Comparison of ENCODE assay signal across 28 mouse cellular contexts in the genomic region with DNA sequence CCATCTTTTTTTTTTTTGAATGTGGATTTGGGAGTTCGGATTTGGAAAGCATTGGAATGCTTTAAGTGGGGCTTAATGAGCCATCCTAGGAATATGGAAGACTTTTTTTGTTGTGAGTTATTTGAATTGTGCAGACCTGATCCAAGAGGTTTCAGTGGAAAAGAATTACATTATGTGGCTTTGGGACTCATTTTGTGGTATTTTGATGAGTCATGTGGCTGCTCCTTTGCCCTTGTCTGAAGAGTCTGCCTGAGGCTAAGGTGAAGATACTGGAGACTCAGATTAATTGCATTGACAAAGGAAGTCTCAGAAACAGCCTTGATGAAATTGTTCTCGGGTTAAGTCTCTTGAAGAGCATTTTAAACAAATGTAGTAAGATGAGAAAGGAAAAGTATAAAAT. TPM values are rescaled to one million over a fixed set of nuclear protein-coding genes. Genes with fewer than 3 reads are reported as not detected.
"Had no signal": no experiment of that assay in that cellular context is flagged by ENCODE, and none has a peak within 500 bp of the region (broad histone marks: within the 10 kb centered on the region; RNA-seq: fewer than 3 reads in every experiment).

No protein-coding gene starts in this region.

- H3K27ac ChIP-seq: midbrain, embryonic 10.5 days; midbrain, embryonic 12.5 days; neural tube, embryonic 13.5 days; neural tube, embryonic 15.5 days; stomach, embryonic 15.5 days; stomach, postnatal 0 days had no signal

- H3K4me2 ChIP-seq: lung, embryonic 14.5 days; midbrain, embryonic 12.5 days; neural tube, embryonic 13.5 days; neural tube, embryonic 15.5 days; stomach, embryonic 15.5 days had no signal

- H3K36me3 ChIP-seq: midbrain, embryonic 10.5 days; midbrain, embryonic 12.5 days; neural tube, embryonic 13.5 days; neural tube, embryonic 15.5 days; stomach, embryonic 15.5 days had no signal

- H3K4me1 ChIP-seq: midbrain, embryonic 10.5 days; midbrain, embryonic 12.5 days; neural tube, embryonic 13.5 days; neural tube, embryonic 15.5 days; stomach, embryonic 15.5 days had no signal

- H3K27me3 ChIP-seq: midbrain, embryonic 12.5 days; neural tube, embryonic 13.5 days; neural tube, embryonic 15.5 days; stomach, embryonic 15.5 days had no signal

- H3K9me3 ChIP-seq: midbrain, embryonic 10.5 days; midbrain, embryonic 12.5 days; neural tube, embryonic 13.5 days; neural tube, embryonic 15.5 days; stomach, embryonic 15.5 days had no signal

- DNase-seq: lung, adult 18-20 months; lung, embryonic 14.5 days; lung, postnatal 10 days; lung, postnatal 4 days; midbrain, embryonic 14.5 days; retina, postnatal 1 day; right cerebral cortex, adult 18-20 months; right cerebral cortex, postnatal 25 days; right cerebral cortex, postnatal 4 days; thymus, adult 2 months; thymus, postnatal 25 days; thymus, postnatal 4 days had no signal

- H3K4me3 ChIP-seq: midbrain, embryonic 10.5 days; midbrain, embryonic 12.5 days; myocyte; neural tube, embryonic 13.5 days; neural tube, embryonic 15.5 days; stomach, embryonic 15.5 days had no signal

- H3K9ac ChIP-seq: lung, embryonic 14.5 days; midbrain, embryonic 12.5 days; neural tube, embryonic 13.5 days; neural tube, embryonic 15.5 days; stomach, embryonic 15.5 days had no signal

- ATAC-seq: midbrain, embryonic 16.5 days had no signal

RNA-seq across cellular contexts. Expression of a gene that starts 4.3 kb away (rescaled TPM):
- total RNA-seq: megakaryocyte, adult 5-6 weeks; megakaryocyte-erythroid progenitor cell, adult 5-6 weeks had no signal
- polyA plus RNA-seq: lung, embryonic 14.5 days; lung, embryonic 16.5 days; midbrain, embryonic 10.5 days; midbrain, embryonic 12.5 days; midbrain, embryonic 14.5 days; midbrain, embryonic 16.5 days; myocyte; neural tube, embryonic 11.5 days; neural tube, embryonic 13.5 days; neural tube, embryonic 15.5 days; small intestine, adult 2 months; spleen, adult 2 months; stomach, embryonic 15.5 days; stomach, postnatal 0 days; testis, adult 2 months; thymus, adult 2 months; urinary bladder, adult 2 months had no signal

RNA-seq across cellular contexts. Expression of a gene that starts 12.1 kb away (rescaled TPM):
- total RNA-seq: megakaryocyte, adult 5-6 weeks; megakaryocyte-erythroid progenitor cell, adult 5-6 weeks had no signal
- polyA plus RNA-seq: lung, embryonic 14.5 days; lung, embryonic 16.5 days; midbrain, embryonic 10.5 days; midbrain, embryonic 12.5 days; midbrain, embryonic 14.5 days; midbrain, embryonic 16.5 days; myocyte; neural tube, embryonic 11.5 days; neural tube, embryonic 13.5 days; neural tube, embryonic 15.5 days; small intestine, adult 2 months; spleen, adult 2 months; stomach, embryonic 15.5 days; stomach, postnatal 0 days; testis, adult 2 months; thymus, adult 2 months; urinary bladder, adult 2 months had no signal

RNA-seq across cellular contexts. Expression of a gene that starts 16.6 kb away (rescaled TPM):
- total RNA-seq: megakaryocyte, adult 5-6 weeks; megakaryocyte-erythroid progenitor cell, adult 5-6 weeks had no signal
- polyA plus RNA-seq: lung, embryonic 14.5 days; lung, embryonic 16.5 days; midbrain, embryonic 10.5 days; midbrain, embryonic 12.5 days; midbrain, embryonic 14.5 days; midbrain, embryonic 16.5 days; myocyte; neural tube, embryonic 11.5 days; neural tube, embryonic 13.5 days; neural tube, embryonic 15.5 days; small intestine, adult 2 months; spleen, adult 2 months; stomach, embryonic 15.5 days; stomach, postnatal 0 days; testis, adult 2 months; thymus, adult 2 months; urinary bladder, adult 2 months had no signal

RNA-seq across cellular contexts. Expression of a gene that starts 24.9 kb away (rescaled TPM):
- total RNA-seq: megakaryocyte, adult 5-6 weeks; megakaryocyte-erythroid progenitor cell, adult 5-6 weeks had no signal
- polyA plus RNA-seq: lung, embryonic 14.5 days; lung, embryonic 16.5 days; midbrain, embryonic 10.5 days; midbrain, embryonic 12.5 days; midbrain, embryonic 14.5 days; midbrain, embryonic 16.5 days; myocyte; neural tube, embryonic 11.5 days; neural tube, embryonic 13.5 days; neural tube, embryonic 15.5 days; small intestine, adult 2 months; spleen, adult 2 months; stomach, embryonic 15.5 days; stomach, postnatal 0 days; testis, adult 2 months; thymus, adult 2 months had no signal

RNA-seq across cellular contexts. Expression of a gene that starts 30.3 kb away (rescaled TPM):
- total RNA-seq: megakaryocyte, adult 5-6 weeks; megakaryocyte-erythroid progenitor cell, adult 5-6 weeks had no signal
- polyA plus RNA-seq: lung, embryonic 14.5 days; lung, embryonic 16.5 days; midbrain, embryonic 10.5 days; midbrain, embryonic 12.5 days; midbrain, embryonic 14.5 days; midbrain, embryonic 16.5 days; myocyte; neural tube, embryonic 11.5 days; neural tube, embryonic 13.5 days; neural tube, embryonic 15.5 days; small intestine, adult 2 months; spleen, adult 2 months; stomach, embryonic 15.5 days; stomach, postnatal 0 days; testis, adult 2 months; thymus, adult 2 months had no signal
